Mouse (Mus musculus) MEL (cell line): Measurements from ENCODE around the gene Mgst3. TPM values are rescaled to one million over a fixed set of nuclear protein-coding genes. Genes with fewer than 3 reads are reported as not detected.

Experiments
- DNase-seq: peaks from one replicate; pipeline ENCODE4 v3.0.0; 2011; ENCODE audit warnings: low read depth, low spot score
- H3K27ac ChIP-seq: 2 replicates; pipeline ENCODE4 v1.5.1; 2012; ENCODE audit warnings: low read depth, mild to moderate bottlenecking, control low read depth, low read length, moderate library complexity; ENCODE audit not compliant: control insufficient read depth
- H3K27me3 ChIP-seq, 2 experiments: fragments of 150-350 bp in 1 of 2; sonication (generic) in 1 of 2; 2 replicates each; pipeline ENCODE4 v1.6.1; 2012; ENCODE audit warnings: low read length in 2 of 2, mild to moderate bottlenecking in 2 of 2, improper control_type of control experiment in 1 of 2, moderate library complexity in 1 of 2; ENCODE audit not compliant: insufficient read depth in 2 of 2, control insufficient read depth in 1 of 2
- H3K36me3 ChIP-seq, 2 experiments: 2 replicates each; pipeline ENCODE4 v1.6.1; 2012 to 2014; ENCODE audit warnings: low read length in 2 of 2, improper control_type of control experiment in 1 of 2, inconsistent platforms in 1 of 2, mild to moderate bottlenecking in 1 of 2; ENCODE audit not compliant: insufficient read depth in 2 of 2, control insufficient read depth in 1 of 2
- H3K4me1 ChIP-seq, 2 experiments: fragments of 150-350 bp in 1 of 2; sonication (generic) in 1 of 2; 2 replicates each; pipeline ENCODE4 v1.6.1; 2012; ENCODE audit warnings: low read length in 2 of 2, improper control_type of control experiment in 1 of 2, mild to moderate bottlenecking in 1 of 2; ENCODE audit not compliant: insufficient read depth in 2 of 2, control insufficient read depth in 1 of 2
- H3K4me3 ChIP-seq, 2 experiments: fragments of 150-350 bp in 1 of 2; sonication (generic) in 1 of 2; 2 replicates each; pipeline ENCODE4 v1.5.1; 2012; ENCODE audit warnings: low read depth in 2 of 2, low read length in 2 of 2, mild to moderate bottlenecking in 2 of 2, moderate library complexity in 2 of 2, control low read depth in 1 of 2, improper control_type of control experiment in 1 of 2; ENCODE audit not compliant: control insufficient read depth in 1 of 2, insufficient read depth in 1 of 2
- H3K79me2 ChIP-seq: 2 replicates; pipeline ENCODE4 v1.6.1; 2012; ENCODE audit warnings: mild to moderate bottlenecking, low read length, moderate library complexity; ENCODE audit not compliant: control insufficient read depth, poor library complexity, insufficient read depth
- H3K9ac ChIP-seq: 2 replicates; pipeline ENCODE4 v1.6.1; 2012; ENCODE audit warnings: low read depth, mild to moderate bottlenecking, control low read depth, low read length, moderate library complexity; ENCODE audit not compliant: control insufficient read depth, poor library complexity, severe bottlenecking
- H3K9me3 ChIP-seq: fragments of 150-350 bp; sonication (generic); replicated peaks from 2 replicates; pipeline ENCODE4 v1.6.1; 2012; ENCODE audit warnings: mild to moderate bottlenecking, low read length, improper control_type of control experiment, moderate library complexity; ENCODE audit not compliant: insufficient read depth
- BHLHE40 ChIP-seq: IDR thresholded peaks from 2 replicates; pipeline ENCODE4 v1.6.1; 2012; ENCODE audit warnings: low read depth, mild to moderate bottlenecking, inconsistent platforms, low read length, improper control_type of control experiment, borderline replicate concordance
- CHD1 ChIP-seq: IDR thresholded peaks from 2 replicates; pipeline ENCODE4 v1.6.1; 2012; ENCODE audit warnings: low read depth, mild to moderate bottlenecking, inconsistent platforms, low read length, improper control_type of control experiment
- ELF1 ChIP-seq: IDR thresholded peaks from 2 replicates; pipeline ENCODE4 v1.6.1; 2014; ENCODE audit warnings: low read depth, mild to moderate bottlenecking, inconsistent platforms, low read length, improper control_type of control experiment, moderate library complexity
- ETS1 ChIP-seq: IDR thresholded peaks from 2 replicates; pipeline ENCODE4 v1.6.1; 2012; ENCODE audit warnings: low read depth, mild to moderate bottlenecking, inconsistent platforms, low read length, improper control_type of control experiment, moderate library complexity
- JUND ChIP-seq: IDR thresholded peaks from 2 replicates; pipeline ENCODE4 v1.6.1; 2011; ENCODE audit warnings: low read depth, mild to moderate bottlenecking, improper control_type of control experiment, low read length
- KAT2A ChIP-seq: conservative IDR thresholded peaks from 2 replicates; pipeline ENCODE4 v1.6.1; 2012; ENCODE audit warnings: low read depth, low read length, improper control_type of control experiment, inconsistent platforms
- MAZ ChIP-seq: IDR thresholded peaks from 2 replicates; pipeline ENCODE4 v1.6.1; 2012; ENCODE audit warnings: low read depth, mild to moderate bottlenecking, inconsistent platforms, low read length, improper control_type of control experiment
- MXI1 ChIP-seq: IDR thresholded peaks from 2 replicates; pipeline ENCODE4 v1.6.1; 2011; ENCODE audit warnings: mild to moderate bottlenecking, low read depth, low read length, improper control_type of control experiment
- MYB ChIP-seq: IDR thresholded peaks from 2 replicates; pipeline ENCODE4 v1.6.1; 2011; ENCODE audit warnings: mild to moderate bottlenecking, low read depth, low read length, improper control_type of control experiment
- MYC ChIP-seq: IDR thresholded peaks from 2 replicates; pipeline ENCODE4 v1.6.1; 2011; ENCODE audit warnings: low read depth, mild to moderate bottlenecking, low read length, improper control_type of control experiment, moderate library complexity
- POLR2A ChIP-seq, 2 experiments: IDR thresholded peaks; 2 replicates each; pipeline ENCODE4 v1.6.1; 2011 to 2012; ENCODE audit warnings: low read length in 2 of 2, mild to moderate bottlenecking in 2 of 2, control low read depth in 1 of 2, improper control_type of control experiment in 1 of 2, low read depth in 1 of 2, moderate library complexity in 1 of 2; ENCODE audit not compliant: control insufficient read depth in 1 of 2, insufficient read depth in 1 of 2, poor library complexity in 1 of 2
- POLR2AphosphoS5 ChIP-seq: IDR thresholded peaks from 2 replicates; pipeline ENCODE4 v1.6.1; 2012; ENCODE audit warnings: low read depth, borderline replicate concordance, mild to moderate bottlenecking, inconsistent platforms, low read length, moderate library complexity, mixed read lengths
- RAD21 ChIP-seq: IDR thresholded peaks from 2 replicates; pipeline ENCODE4 v1.6.1; 2011; ENCODE audit warnings: mild to moderate bottlenecking, low read depth, low read length, improper control_type of control experiment
- SIN3A ChIP-seq: IDR thresholded peaks from 2 replicates; pipeline ENCODE4 v1.6.1; 2012; ENCODE audit warnings: low read length, improper control_type of control experiment, inconsistent platforms
- SMC3 ChIP-seq: IDR thresholded peaks from 2 replicates; pipeline ENCODE4 v1.6.1; 2011; ENCODE audit warnings: low read depth, low read length, improper control_type of control experiment
- TBP ChIP-seq: IDR thresholded peaks from 2 replicates; pipeline ENCODE4 v1.8.0; 2011; ENCODE audit warnings: low read depth, low read length, improper control_type of control experiment
- TCF12 ChIP-seq: IDR thresholded peaks from 2 replicates; pipeline ENCODE4 v1.6.1; 2014; ENCODE audit warnings: low read depth, mild to moderate bottlenecking, inconsistent platforms, low read length, improper control_type of control experiment, moderate library complexity
- USF1 ChIP-seq: IDR thresholded peaks from 2 replicates; pipeline ENCODE4 v1.6.1; 2014; ENCODE audit warnings: low read depth, mild to moderate bottlenecking, inconsistent platforms, low read length, improper control_type of control experiment, moderate library complexity
- ZC3H11A ChIP-seq: IDR thresholded peaks from 2 replicates; pipeline ENCODE4 v1.6.1; 2012; ENCODE audit warnings: low read depth, mild to moderate bottlenecking, inconsistent platforms, low read length, improper control_type of control experiment
- ZMIZ1 ChIP-seq: IDR thresholded peaks from 2 replicates; pipeline ENCODE4 v1.6.1; 2012; ENCODE audit warnings: low read depth, mild to moderate bottlenecking, inconsistent platforms, low read length, improper control_type of control experiment, moderate library complexity
- ZNF384 ChIP-seq: IDR thresholded peaks from 2 replicates; pipeline ENCODE4 v1.6.1; 2012; ENCODE audit warnings: low read depth, mild to moderate bottlenecking, inconsistent platforms, low read length, improper control_type of control experiment
- polyA plus RNA-seq, 2 experiments: library from polyadenylated mRNA; stranded (reverse) in 1 of 2; unstranded in 1 of 2; fragments of >175 nt in 1 of 2; fragments of >200 nt in 1 of 2; gene quantifications; 2 replicates each; pipeline versions ENCODE4 v1.2.1 to v1.2.4; 2012; ENCODE audit warnings: low replicate concordance in 2 of 2, low read depth in 1 of 2; ENCODE audit not compliant: insufficient read length in 2 of 2, insufficient read depth in 1 of 2, missing spikeins in 1 of 2
- total RNA-seq: library from RNA; depleted of rRNA; stranded (reverse); fragments of 300-350 nt; gene quantifications from 2 replicates; pipeline ENCODE4 v1.2.3, GENCODE M21; 2012

Gene Mgst3
- total and polyA plus RNA-seq, 3 experiments, result 17.0 to 33.2 TPM; not detected in 1

DNA sequence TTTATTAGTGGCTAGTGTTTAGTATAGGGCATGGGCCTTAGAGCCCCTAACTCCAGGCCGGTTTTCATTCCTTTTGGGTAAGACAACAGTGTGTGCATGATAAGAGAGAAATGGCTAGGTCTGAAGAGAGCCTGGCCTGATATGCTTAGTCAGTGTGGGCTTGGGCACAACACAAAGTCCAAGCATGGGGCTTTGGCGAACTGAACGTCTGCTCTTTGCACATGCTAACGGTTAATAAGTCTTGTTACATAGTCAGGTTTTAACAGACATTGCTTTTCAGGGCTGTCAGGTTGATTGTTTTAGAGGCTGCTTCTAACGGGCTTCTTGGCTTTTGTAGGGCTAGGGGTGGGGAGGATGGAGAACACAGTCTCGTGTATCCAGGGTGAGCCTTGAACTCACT lies 27.0 kb downstream of the Mgst3 start:
- TF ChIP-seq ZMIZ1 (no peak), ELF1 (no peak), MYB (no peak), TCF12 (no peak), ETS1 (no peak), KAT2A (no peak), MXI1 (no peak), SIN3A (no peak), MAZ (no peak), TBP (no peak), JUND (no peak), MYC (no peak), CHD1 (no peak), POLR2A (IDR thresholded peaks at IDR 0.05; ENCODE audit: control insufficient read depth in 1 of 2, insufficient read depth in 1 of 2, low read depth in 1 of 2, low read length in 2 of 2, poor library complexity in 1 of 2) (no peak)
- H3K27ac ChIP-seq, result no peak overlapping the region
- H3K4me1 ChIP-seq, result peaks cover 0 to 2% of the 10 kb centered on the region in 2 experiments; a peak in 2 of 4 replicates
- H3K9ac ChIP-seq, result no peak overlapping the region
- H3K4me3 ChIP-seq, result no peak overlapping the region
- DNase-seq, result no peak
- H3K36me3 ChIP-seq, result peaks cover 4 to 6% of the 10 kb centered on the region in 2 experiments
- H3K27me3 ChIP-seq, result no peaks in the 10 kb centered on the region
- H3K9me3 ChIP-seq, result no peaks in the 10 kb centered on the region
- no peaks in the 10 kb centered on the region for H3K79me2 ChIP-seq

DNA sequence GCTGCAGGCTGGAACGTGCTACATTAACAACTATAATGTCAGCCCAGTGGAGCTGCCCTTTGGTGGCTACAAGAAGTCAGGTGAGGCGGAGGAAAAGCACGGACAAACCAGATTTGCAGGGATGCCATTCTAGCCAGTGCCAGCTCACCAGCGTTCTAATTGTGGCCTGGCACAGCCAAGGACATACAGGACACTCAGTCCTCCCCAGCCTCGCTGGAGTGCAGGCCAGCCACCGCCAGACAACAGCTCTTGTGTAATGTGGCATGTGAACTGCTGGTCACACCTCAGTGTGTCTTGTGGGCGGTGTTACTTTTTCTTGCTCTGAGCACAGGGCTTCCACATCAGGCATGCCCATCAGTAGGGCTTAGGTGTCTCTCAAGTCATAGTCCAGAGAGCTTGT lies 27.8 kb downstream of the Mgst3 start:
- H3K36me3 ChIP-seq, result peaks cover 4 to 8% of the 10 kb centered on the region in 2 experiments
- TF ChIP-seq RAD21 (no peak), SMC3 (no peak), BHLHE40 (no peak), ZNF384 (no peak), POLR2AphosphoS5 (no peak), ETS1 (no peak), MAZ (no peak), USF1 (no peak), MYB (no peak), ZC3H11A (no peak), CHD1 (no peak)
- TF ChIP-seq, all 39 proteins: peak for 0
- Histone ChIP-seq H3K4me1 (peaks cover 0 to 2% of the 10 kb centered on the region in 2 experiments; a peak in 2 of 4 replicates), H3K27ac (no peak overlapping the region), H3K9ac (no peak overlapping the region), H3K79me2 (no peaks in the 10 kb centered on the region), H3K4me3 (no peak overlapping the region), H3K27me3 (no peaks in the 10 kb centered on the region), H3K9me3 (no peaks in the 10 kb centered on the region)
- no peak for DNase-seq
